Mouse (Mus musculus) embryonic facial prominence, embryonic 11.5 days (tissue): ENCODE measurements around the gene Adam22. TPM values are rescaled to one million over a fixed set of nuclear protein-coding genes. Genes with fewer than 3 reads are reported as not detected.
A peak's percentile ranks its signal among the peaks of the same experiment; 100 is the strongest.
"Not testable (repeated sequence)": the region's sequence is repeated elsewhere in the genome, so short reads cannot be mapped to it uniquely, and the experiment has no call there.

Experiments
- ATAC-seq: fragments of 200-750 bp; cut with Nextera tagmentation; replicated peaks from 2 replicates; pipeline ENCODE4 v1.8.0; 2017; ENCODE audit warnings: low read depth; ENCODE audit not compliant: insufficient number of reproducible peaks, low FRiP score, low TSS enrichment
- DNase-seq: peaks from one replicate; pipeline ENCODE4 v3.0.0-alpha.2; 2015; ENCODE audit warnings: low spot score
- H3K27ac ChIP-seq: fragments of 300-500 bp; sonication (generic); replicated peaks from 2 replicates; pipeline ENCODE4 v1.5.1; 2014; ENCODE audit warnings: mild to moderate bottlenecking, low read depth, low read length, control low read depth
- H3K27me3 ChIP-seq: fragments of 300-500 bp; sonication (generic); 2 replicates; pipeline ENCODE4 v1.6.1; 2014; ENCODE audit warnings: mild to moderate bottlenecking, low read length, moderate library complexity, mixed read lengths; ENCODE audit not compliant: control insufficient read depth, insufficient read depth
- H3K36me3 ChIP-seq: fragments of 300-500 bp; sonication (generic); replicated peaks from 2 replicates; pipeline ENCODE4 v1.6.1; 2014; ENCODE audit warnings: low read depth, mild to moderate bottlenecking, low read length, moderate library complexity, mixed read lengths; ENCODE audit not compliant: control insufficient read depth, insufficient read depth
- H3K4me1 ChIP-seq: fragments of 300-500 bp; sonication (generic); 2 replicates; pipeline ENCODE4 v1.6.1; 2014; ENCODE audit warnings: low read length, mixed read lengths; ENCODE audit not compliant: control insufficient read depth, insufficient read depth
- H3K4me2 ChIP-seq: fragments of 300-500 bp; sonication (generic); 2 replicates; pipeline ENCODE4 v1.6.1; 2014; ENCODE audit warnings: low read depth, mild to moderate bottlenecking, control low read depth, low read length, moderate library complexity
- H3K4me3 ChIP-seq: fragments of 300-500 bp; sonication (generic); 2 replicates; pipeline ENCODE4 v1.5.1; 2014; ENCODE audit warnings: low read depth, low read length, control low read depth
- H3K9ac ChIP-seq: fragments of 300-500 bp; sonication (generic); replicated peaks from 2 replicates; pipeline ENCODE4 v1.6.1; 2014; ENCODE audit warnings: mild to moderate bottlenecking, control low read depth, low read length
- H3K9me3 ChIP-seq: fragments of 300-500 bp; sonication (generic); replicated peaks from 2 replicates; pipeline ENCODE4 v1.6.1; 2016; ENCODE audit warnings: mild to moderate bottlenecking, low read length, inconsistent platforms, mixed read lengths; ENCODE audit not compliant: control insufficient read depth
- WGBS: fragments of 180-500 bp; shearing (Covaris S2); extraction: QIAGEN DNeasy Blood & Tissue Kit; methylation state at CpG from one replicate; pipeline ENCODE4 v1.1.7; 2014; 5-methylcytosine and 5-hydroxymethylcytosine counted together
- polyA plus RNA-seq: library from polyadenylated mRNA; unstranded; fragments of >200 nt; fragmentation: Nextera tagmentation; extraction: Ambion mirVana; gene quantifications from 2 replicates; pipeline ENCODE4 v1.2.1, GENCODE M21; 2014

Gene Adam22
- polyA plus RNA-seq, 1 experiment from 2014 or later = 12.1 TPM

- Histone ChIP-seq H3K9me3 (no peaks in the 10 kb centered on the region), H3K4me1 (no peaks in the 10 kb centered on the region), H3K27ac (no peak overlapping the region), H3K27me3 (no peaks in the 10 kb centered on the region), H3K9ac (no peak overlapping the region), H3K4me3 (no peak overlapping the region), H3K36me3 (no peaks in the 10 kb centered on the region; the same call in none of the 2 replicates), H3K4me2 (no peak overlapping the region)
- no peak for ATAC-seq
- 93% methylated on average over 2 of the region's 2 CpGs for WGBS
- no peak for DNase-seq
Observed at GRCm38 (mm10) chr5:8062469-8062868, 305.5 kb downstream of the Adam22 start.

GRCm38 (mm10) chr5:8058056-8058455 lies 309.9 kb downstream of the Adam22 start:
- H3K27ac ChIP-seq = no peak overlapping the region
- no peaks in the 10 kb centered on the region for H3K27me3 ChIP-seq
- H3K4me1 ChIP-seq = no peaks in the 10 kb centered on the region
- no peaks in the 10 kb centered on the region for H3K9me3 ChIP-seq
- no peaks in the 10 kb centered on the region; the same call in none of the 2 replicates for H3K36me3 ChIP-seq
- no peak for ATAC-seq
- no peak overlapping the region for H3K4me2 ChIP-seq
- H3K9ac ChIP-seq = no peak overlapping the region
- no peak overlapping the region for H3K4me3 ChIP-seq
- 97% methylated on average over 7 of the region's 7 CpGs for WGBS
- DNase-seq = no peak

- Histone ChIP-seq H3K27me3 (no peaks in the 10 kb centered on the region), H3K4me2 (peak overlapping the region; percentile 59), H3K4me1 (no peaks in the 10 kb centered on the region), H3K9ac (peak overlapping the region; percentile 90), H3K36me3 (no peaks in the 10 kb centered on the region; the same call in none of the 2 replicates), H3K9me3 (no peaks in the 10 kb centered on the region), H3K27ac (no peak overlapping the region), H3K4me3 (peak overlapping the region; percentile 75)
- 62% methylated on average over 5 of the region's 5 CpGs for WGBS
- DNase-seq = no peak
- ATAC-seq = 0 out of 2 replicates have a peak, but pooled peaks have one; percentile 8
Observed at GRCm38 (mm10) chr5:8057018-8057323, 311.0 kb downstream of the Adam22 start.

GRCm38 (mm10) chr5:8056141-8057017 lies 311.6 kb downstream of the Adam22 start:
- peak; percentile 97 for ATAC-seq
- WGBS = 1% methylated on average over 57 of the region's 60 CpGs
- no peaks in the 10 kb centered on the region for H3K9me3 ChIP-seq
- peak; percentile 65 for DNase-seq
- no peaks in the 10 kb centered on the region; the same call in none of the 2 replicates for H3K36me3 ChIP-seq
- peak overlapping the region; percentile 90 for H3K9ac ChIP-seq
- H3K27ac ChIP-seq = peak overlapping the region; percentile 74
- peak overlapping the region; percentile 75 for H3K4me3 ChIP-seq
- H3K4me2 ChIP-seq = peak overlapping the region; percentile 59
- H3K27me3 ChIP-seq = no peaks in the 10 kb centered on the region
- H3K4me1 ChIP-seq = no peaks in the 10 kb centered on the region

GRCm38 (mm10) chr5:8055721-8056129 lies 312.2 kb downstream of the Adam22 start:
- Histone ChIP-seq H3K9me3 (no peaks in the 10 kb centered on the region), H3K27ac (no peak overlapping the region), H3K4me1 (no peaks in the 10 kb centered on the region), H3K36me3 (no peaks in the 10 kb centered on the region; the same call in none of the 2 replicates), H3K4me3 (peak overlapping the region; percentile 75; the same call in 1 of the 2 replicates), H3K4me2 (peak overlapping the region; percentile 59), H3K9ac (peak overlapping the region; percentile 90), H3K27me3 (no peaks in the 10 kb centered on the region)
- WGBS = 37% methylated on average over 8 of the region's 8 CpGs
- DNase-seq = no peak
- 0 out of 2 replicates have a peak, but pooled peaks have one; percentile 31 for ATAC-seq

GRCm38 (mm10) chr5:8053827-8054226 lies 314.1 kb downstream of the Adam22 start:
- Histone ChIP-seq H3K4me2 (no peak overlapping the region), H3K27ac (no peak overlapping the region), H3K9ac (no peak overlapping the region), H3K36me3 (no peaks in the 10 kb centered on the region), H3K4me3 (no peak overlapping the region), H3K4me1 (no peaks in the 10 kb centered on the region), H3K27me3 (no peaks in the 10 kb centered on the region), H3K9me3 (no peaks in the 10 kb centered on the region)
- ATAC-seq (no peak), DNase-seq (no peak)
- WGBS = 83% methylated on average over 4 of the region's 4 CpGs

- H3K27me3 ChIP-seq = no peaks in the 10 kb centered on the region
- H3K4me2 ChIP-seq = no peak within 1 kb of the TSS
- no peak within 1 kb of the TSS for H3K4me3 ChIP-seq
- no peaks in the 10 kb centered on the region for H3K9me3 ChIP-seq
- ATAC-seq (no peak), DNase-seq (no peak)
- no peaks in the 10 kb centered on the region for H3K36me3 ChIP-seq
- no peaks in the 10 kb centered on the region for H3K4me1 ChIP-seq
- no peak within 1 kb of the TSS for H3K9ac ChIP-seq
- 80% methylated on average over 6 of the region's 6 CpGs for WGBS
- no peak within 1 kb of the TSS for H3K27ac ChIP-seq
Observed at GRCm38 (mm10) chr5:8045855-8046254, 322.1 kb downstream of the Adam22 start, which contains the start of gene Sri. TSS of gene Sri (plus strand) at chr5:8046078.

- 95% methylated on average over 6 of the region's 6 CpGs for WGBS
- H3K27ac ChIP-seq, H3K4me1 ChIP-seq, H3K4me3 ChIP-seq, H3K27me3 ChIP-seq, DNase-seq, H3K4me2 ChIP-seq, ATAC-seq, H3K9ac ChIP-seq, H3K36me3 ChIP-seq, H3K9me3 ChIP-seq: not testable (repeated sequence)
Observed at GRCm38 (mm10) chr5:8034596-8034995, 333.4 kb downstream of the Adam22 start.
